Mouse (Mus musculus) heart, postnatal 0 days (tissue): ENCODE results near the gene Emg1. TPM values are rescaled to one million over a fixed set of nuclear protein-coding genes. Genes with fewer than 3 reads are reported as not detected.
"Not testable (repeated sequence)": the region's sequence is repeated elsewhere in the genome, so short reads cannot be mapped to it uniquely, and the experiment has no call there.

Source experiments
- ATAC-seq: fragments of 200-750 bp; cut with Nextera tagmentation; 2 replicates; pipeline ENCODE4 v1.8.0; 2017; ENCODE audit warnings: low read depth, moderate number of reproducible peaks, moderate library complexity; ENCODE audit not compliant: insufficient read depth
- DNase-seq: peaks from one replicate; pipeline ENCODE4 v3.0.0-alpha.2; 2016; ENCODE audit warnings: low spot score
- H3K27ac ChIP-seq: fragments of 300-500 bp; sonication (generic); 2 replicates; pipeline ENCODE4 v1.5.1; 2014; ENCODE audit warnings: low read depth, mild to moderate bottlenecking
- H3K27me3 ChIP-seq: fragments of 300-500 bp; sonication (generic); 2 replicates; pipeline ENCODE4 v1.6.1; 2014; ENCODE audit warnings: low read length, mixed read lengths; ENCODE audit not compliant: control insufficient read depth, insufficient read depth
- H3K36me3 ChIP-seq: fragments of 300-500 bp; sonication (generic); replicated peaks from 2 replicates; pipeline ENCODE4 v1.6.1; 2014; ENCODE audit warnings: low read length, mixed read lengths; ENCODE audit not compliant: control insufficient read depth, insufficient read depth
- H3K4me1 ChIP-seq: fragments of 300-500 bp; sonication (generic); 2 replicates; pipeline ENCODE4 v1.6.1; 2014; ENCODE audit warnings: antibody characterized with exemption; ENCODE audit not compliant: control insufficient read depth, insufficient read depth
- H3K4me2 ChIP-seq: fragments of 300-500 bp; sonication (generic); 2 replicates; pipeline ENCODE4 v1.6.1; 2014; ENCODE audit warnings: low read depth, mild to moderate bottlenecking, low read length, moderate library complexity
- H3K4me3 ChIP-seq: fragments of 300-500 bp; sonication (generic); 2 replicates; pipeline ENCODE4 v1.5.1; 2014; ENCODE audit warnings: low read depth, low read length
- H3K9ac ChIP-seq: fragments of 300-500 bp; sonication (generic); replicated peaks from 2 replicates; pipeline ENCODE4 v1.6.1; 2014; ENCODE audit warnings: low read depth, low read length, mixed read lengths
- H3K9me3 ChIP-seq: fragments of 300-500 bp; sonication (generic); replicated peaks from 2 replicates; pipeline ENCODE4 v1.6.1; 2016; ENCODE audit warnings: low read length; ENCODE audit not compliant: control insufficient read depth
- CTCF ChIP-seq: IDR thresholded peaks from 2 replicates; pipeline ENCODE4 v1.5.1; 2016; ENCODE audit warnings: antibody characterized with exemption, control low read depth, low read depth
- EP300 ChIP-seq: IDR thresholded peaks from 2 replicates; pipeline ENCODE4 v1.6.1; 2016; ENCODE audit warnings: antibody characterized with exemption, low read depth
- WGBS: fragments of 180-500 bp; shearing (Covaris S2); extraction: QIAGEN DNeasy Blood & Tissue Kit; methylation state at CpG from one replicate; pipeline ENCODE4 v1.1.7; 2014; 5-methylcytosine and 5-hydroxymethylcytosine counted together
- polyA plus RNA-seq: library from polyadenylated mRNA; unstranded; fragments of >200 nt; fragmentation: Nextera tagmentation; extraction: Ambion mirVana; gene quantifications from 2 replicates; pipeline ENCODE4 v1.2.1, GENCODE M21; 2015
- total RNA-seq: library from RNA; depleted of rRNA; stranded (reverse); fragments of >200 nt; gene quantifications from 2 replicates; pipeline ENCODE4 v1.2.3, GENCODE M21; 2014; ENCODE audit warnings: low replicate concordance

The Emg1 gene
- total and polyA plus RNA-seq, 2 experiments from 2014 or later = 85.6 to 106 TPM

GRCm38 (mm10) chr6:124688151-124688758, 23.7 kb downstream of the Emg1 start:
- Histone ChIP-seq H3K27ac (no peak overlapping the region), H3K4me2 (no peak overlapping the region), H3K36me3 (no peaks in the 10 kb centered on the region), H3K4me1 (0 out of 2 replicates have a peak, but pooled peaks cover 9% of the 10 kb centered on the region), H3K27me3 (no peaks in the 10 kb centered on the region), H3K9ac (no peak overlapping the region), H3K4me3 (no peak overlapping the region), H3K9me3 (no peaks in the 10 kb centered on the region)
- ATAC-seq = no peak
- no peak for DNase-seq
- WGBS = 64% methylated on average over 8 of the region's 8 CpGs
- TF ChIP-seq CTCF (no peak), EP300 (no peak)

GRCm38 (mm10) chr6:124686644-124687043, 25.3 kb downstream of the Emg1 start:
- not testable (repeated sequence) for H3K9ac ChIP-seq, H3K4me2 ChIP-seq, H3K27ac ChIP-seq, ATAC-seq, DNase-seq, H3K36me3 ChIP-seq, H3K4me3 ChIP-seq, H3K9me3 ChIP-seq, H3K27me3 ChIP-seq
- peaks cover 14% of the 10 kb centered on the region; the same call in 1 of the 2 replicates for H3K4me1 ChIP-seq
- WGBS = 83% methylated on average over 1 of the region's 1 CpGs

DNA sequence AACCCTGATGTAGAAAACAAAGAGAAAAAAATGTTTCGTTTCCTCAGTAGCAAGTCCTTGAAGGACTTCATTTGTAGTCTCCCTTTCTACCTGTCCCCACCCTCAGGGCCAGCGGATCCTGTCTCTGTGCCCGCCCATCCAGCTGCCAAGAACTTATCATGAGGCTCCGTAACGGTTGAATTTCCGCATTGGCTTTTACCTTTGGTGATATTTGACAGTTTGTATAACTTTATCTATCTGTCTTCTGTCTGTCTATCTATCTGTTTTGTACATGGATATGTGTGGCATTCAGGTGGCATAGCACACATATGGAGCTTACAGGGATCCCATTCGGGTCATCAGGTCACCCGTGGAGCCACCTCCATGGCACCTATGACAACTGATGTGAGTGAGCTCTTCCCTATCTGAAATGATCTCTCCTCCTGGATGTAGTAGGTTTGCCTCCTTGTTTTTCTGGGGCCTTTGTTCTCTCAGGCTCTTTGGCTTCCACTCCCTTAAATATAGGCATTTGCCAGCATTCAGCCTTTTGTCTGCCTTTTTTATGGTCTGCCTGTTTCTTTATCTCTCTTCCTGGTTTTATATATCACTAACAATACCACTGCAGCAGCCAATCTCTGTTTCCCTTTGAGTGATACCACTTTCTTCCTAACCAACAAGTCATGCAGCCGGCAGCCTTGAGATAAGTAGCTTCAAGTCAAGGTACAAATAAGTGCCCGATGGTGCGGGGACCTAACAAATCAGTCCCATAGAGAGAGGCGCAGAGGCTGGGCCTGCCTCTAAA, 26.2 kb downstream of the Emg1 start:
- DNase-seq = no peak
- no peak overlapping the region for H3K4me2 ChIP-seq
- ATAC-seq = no peak
- H3K27ac ChIP-seq = no peak overlapping the region
- no peaks in the 10 kb centered on the region for H3K9me3 ChIP-seq
- peaks cover 14% of the 10 kb centered on the region; the same call in 1 of the 2 replicates for H3K4me1 ChIP-seq
- H3K4me3 ChIP-seq = no peak overlapping the region
- H3K27me3 ChIP-seq = no peaks in the 10 kb centered on the region
- WGBS = 77% methylated on average over 12 of the region's 12 CpGs
- H3K9ac ChIP-seq = no peak overlapping the region
- TF ChIP-seq CTCF (no peak), EP300 (no peak)
- H3K36me3 ChIP-seq = no peaks in the 10 kb centered on the region

DNA sequence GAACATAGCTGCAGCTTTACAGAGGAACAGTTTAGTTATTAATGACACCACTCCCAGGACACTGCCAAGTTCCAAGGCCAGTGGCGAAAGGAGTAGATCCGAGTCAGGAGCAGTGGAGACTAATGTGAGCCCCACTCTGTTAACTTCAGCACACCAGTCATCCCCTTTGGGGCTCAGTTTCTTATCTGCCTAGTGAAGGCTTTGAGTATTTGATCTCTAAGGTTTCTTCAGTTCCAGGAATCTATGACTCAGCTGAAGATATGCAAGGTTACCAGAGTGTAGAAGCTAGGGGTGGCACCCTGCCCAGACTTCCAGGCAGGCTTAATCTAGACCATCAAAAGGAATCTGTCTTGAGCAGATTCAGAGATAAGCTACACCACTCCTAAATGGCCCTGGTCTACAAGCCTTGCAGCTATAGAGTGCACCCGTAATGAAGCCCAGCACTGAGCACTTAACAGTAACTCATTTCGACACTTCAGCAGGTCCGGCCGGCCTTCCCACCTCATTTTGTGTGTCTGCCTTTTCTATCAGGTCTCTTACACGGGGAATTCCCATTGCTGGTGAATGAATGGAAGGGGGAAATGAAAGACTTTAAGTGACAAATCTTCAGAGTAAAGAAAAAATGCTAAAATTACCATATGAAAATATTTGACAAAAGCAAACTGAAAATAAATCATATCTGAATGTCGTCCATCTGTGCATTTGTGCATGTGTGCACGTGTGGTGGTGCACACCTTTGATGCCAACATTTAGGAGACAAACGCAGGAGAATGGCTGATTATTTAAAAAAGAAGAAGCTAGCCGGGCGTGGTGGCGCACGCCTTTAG, 28.2 kb downstream of the Emg1 start:
- H3K36me3 ChIP-seq = no peaks in the 10 kb centered on the region
- TF ChIP-seq CTCF (no peak), EP300 (no peak)
- ATAC-seq = no peak
- 61% methylated on average over 14 of the region's 14 CpGs for WGBS
- no peaks in the 10 kb centered on the region for H3K9me3 ChIP-seq
- no peak overlapping the region for H3K9ac ChIP-seq
- DNase-seq = no peak
- no peaks in the 10 kb centered on the region for H3K27me3 ChIP-seq
- H3K27ac ChIP-seq = peak overlapping the region; percentile 1; the same call in 1 of the 2 replicates
- H3K4me2 ChIP-seq = no peak overlapping the region
- H3K4me1 ChIP-seq = peaks cover 16% of the 10 kb centered on the region; the same call in 1 of the 2 replicates
- no peak overlapping the region for H3K4me3 ChIP-seq

DNA sequence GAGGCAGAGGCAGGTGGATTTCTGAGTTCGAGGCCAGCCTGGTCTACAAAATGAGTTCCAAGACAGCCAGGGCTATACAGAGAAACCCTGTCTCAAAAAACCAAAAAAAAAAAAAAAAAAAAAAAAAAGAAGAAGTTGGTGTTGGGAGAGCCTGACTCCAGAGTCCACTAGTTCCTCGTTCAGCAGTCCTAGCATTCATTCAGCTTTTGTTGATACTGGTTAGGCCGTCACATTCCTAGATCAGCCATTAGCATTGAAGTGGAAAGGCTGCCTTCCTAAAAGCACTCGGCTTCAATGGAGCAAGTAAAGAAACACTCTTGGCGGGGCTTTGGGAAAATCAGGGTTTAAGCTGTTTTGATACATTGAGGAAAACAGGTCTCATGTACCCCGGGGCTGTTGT, 29.7 kb downstream of the Emg1 start:
- not testable (repeated sequence) for H3K4me2 ChIP-seq, ATAC-seq, H3K9me3 ChIP-seq, H3K4me3 ChIP-seq, H3K36me3 ChIP-seq, DNase-seq, H3K27me3 ChIP-seq, H3K9ac ChIP-seq, H3K27ac ChIP-seq
- 86% methylated on average over 6 of the region's 6 CpGs for WGBS
- peaks cover 18% of the 10 kb centered on the region; the same call in 1 of the 2 replicates for H3K4me1 ChIP-seq
